Mouse (Mus musculus): ENCODE measurements around the gene Mark2.

DNA sequence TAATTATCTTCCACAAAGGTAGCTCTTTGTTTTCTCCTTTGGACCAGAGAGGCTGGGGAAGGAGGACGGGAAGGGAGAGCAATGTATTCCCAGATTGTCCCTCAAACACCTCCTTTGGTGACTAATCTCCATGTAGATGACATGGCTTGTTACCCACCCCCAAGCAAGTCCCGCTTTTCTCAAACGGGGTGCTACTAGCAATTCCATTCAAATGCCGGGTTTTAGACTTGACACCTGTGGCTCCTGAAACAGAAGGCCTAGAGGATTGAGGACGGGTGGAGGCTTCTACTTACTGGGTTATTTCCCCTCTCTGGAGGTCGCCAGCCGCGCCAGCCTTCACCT lies 40.2 kb upstream of the Mark2 start:
- no peak for TF ChIP-seq TAL1 (IDR thresholded peaks at IDR 0.05; ENCODE audit: low read length)
- TF ChIP-seq GATA1 (IDR thresholded peaks at IDR 0.05; ENCODE audit: low read length): no peak

All from erythroblast, embryonic 14.5 days (primary cell).